Mouse (Mus musculus) gastrocnemius, postnatal 4 days (tissue): ENCODE measurements around the gene Clrn2. TPM values are rescaled to one million over a fixed set of nuclear protein-coding genes. Genes with fewer than 3 reads are reported as not detected.
A peak's percentile ranks its signal among the peaks of the same experiment; 100 is the strongest.

Experiments used
- DNase-seq, 2 experiments: peaks; one replicate each; pipeline ENCODE4 v3.0.0; 2021 to 2022; ENCODE audit warnings: low spot score in 2 of 2, mixed read lengths in 2 of 2
- total RNA-seq, 2 experiments: library from RNA; stranded (reverse); gene quantifications; 2 replicates each; pipeline ENCODE4 v1.2.3; 2021

Clrn2 gene
- total RNA-seq, 2 experiments from 2014 or later: not detected

DNA sequence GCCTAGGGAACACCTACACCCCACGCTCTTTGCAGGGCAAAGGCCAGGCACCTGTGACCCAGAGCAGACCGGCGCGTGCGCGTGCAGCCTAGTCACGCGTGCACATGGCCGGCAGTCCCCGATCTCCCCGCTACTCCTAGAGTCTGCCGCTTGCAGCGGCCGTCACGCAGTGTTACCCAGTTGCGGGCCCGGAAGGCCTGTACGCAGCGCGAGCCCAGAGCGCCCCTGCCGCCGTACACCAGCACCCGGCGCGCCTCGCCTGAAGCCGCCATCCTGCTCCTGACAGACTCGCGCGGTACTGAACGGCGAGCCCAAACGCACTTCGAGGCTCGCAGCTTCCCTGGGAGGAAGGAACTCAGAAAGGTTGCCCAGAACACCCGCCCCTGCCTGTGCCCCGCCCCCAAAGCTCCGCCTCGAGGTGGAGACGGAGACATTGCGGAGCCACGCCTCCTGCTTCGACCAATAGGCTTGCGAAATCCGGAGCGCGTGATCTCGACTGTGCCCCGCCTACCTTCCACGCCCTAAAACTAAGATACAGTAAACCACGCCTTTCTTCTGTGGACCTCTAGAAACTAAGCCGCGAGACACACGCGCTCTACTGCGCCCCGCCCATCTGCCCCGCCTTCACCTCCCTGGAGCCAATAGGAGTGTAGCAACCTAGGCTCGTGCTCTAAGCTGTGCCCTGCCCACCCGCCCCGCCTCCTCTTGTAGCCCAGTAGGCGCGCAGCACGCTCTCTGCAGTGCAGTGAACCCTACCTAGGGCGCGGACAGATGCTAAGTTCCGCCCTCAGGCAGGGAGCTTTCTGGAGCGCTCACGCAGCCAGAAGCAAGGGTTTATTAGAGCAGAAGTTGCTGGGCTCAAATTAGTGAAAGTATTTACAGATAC is 3.5 kb upstream of the Clrn2 start, which contains the start of gene Qdpr:
Gene Qdpr, minus strand, starts transcription at position 406 of the 886 bp plus-strand sequence.
- DNase-seq: peak; percentile 86 to 96

GRCm38 (mm10) chr5:45454456-45454855 is 905 bp downstream of the Clrn2 start:
- DNase-seq: no peak

GRCm38 (mm10) chr5:45472880-45473450 is 19.4 kb downstream of the Clrn2 start:
- DNase-seq: no peak

DNA sequence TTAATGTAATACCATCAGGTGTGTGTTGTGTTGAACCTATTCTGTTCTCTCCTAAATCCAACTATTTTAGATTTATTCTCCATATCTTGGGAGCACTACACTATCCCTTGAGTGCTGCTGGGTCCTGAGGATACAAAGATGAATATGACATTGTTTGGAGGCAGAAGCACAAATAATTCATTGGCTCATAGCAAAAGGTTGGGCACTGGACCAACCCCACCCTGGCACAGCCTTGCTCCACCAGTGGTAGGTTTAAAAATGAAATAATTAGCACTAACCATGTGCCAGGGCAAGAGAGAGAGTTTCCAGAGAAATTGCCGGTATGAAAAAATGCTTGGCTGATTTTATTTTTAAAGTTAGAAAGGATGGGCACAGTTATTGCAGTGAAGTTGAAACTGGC is 20.0 kb downstream of the Clrn2 start:
- no peak for DNase-seq

DNA sequence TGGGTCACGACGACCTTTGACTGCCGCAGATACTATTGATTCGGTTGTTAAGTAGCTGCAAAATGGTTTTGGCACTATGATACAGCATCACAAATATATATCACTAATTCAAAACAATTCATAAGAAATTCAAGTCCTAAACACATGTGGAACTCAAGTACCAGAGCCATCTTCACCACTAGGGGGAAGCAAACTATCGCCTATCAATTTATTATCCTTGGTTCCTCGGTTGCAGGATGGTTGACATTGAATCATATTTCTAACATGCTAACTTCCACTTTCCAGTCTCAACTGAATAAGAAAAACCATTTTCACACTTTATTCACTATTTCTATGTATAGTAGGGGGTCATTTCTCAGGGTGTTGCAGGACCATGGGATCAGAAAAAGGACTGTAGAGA is 20.7 kb downstream of the Clrn2 start:
- DNase-seq: no peak

DNA sequence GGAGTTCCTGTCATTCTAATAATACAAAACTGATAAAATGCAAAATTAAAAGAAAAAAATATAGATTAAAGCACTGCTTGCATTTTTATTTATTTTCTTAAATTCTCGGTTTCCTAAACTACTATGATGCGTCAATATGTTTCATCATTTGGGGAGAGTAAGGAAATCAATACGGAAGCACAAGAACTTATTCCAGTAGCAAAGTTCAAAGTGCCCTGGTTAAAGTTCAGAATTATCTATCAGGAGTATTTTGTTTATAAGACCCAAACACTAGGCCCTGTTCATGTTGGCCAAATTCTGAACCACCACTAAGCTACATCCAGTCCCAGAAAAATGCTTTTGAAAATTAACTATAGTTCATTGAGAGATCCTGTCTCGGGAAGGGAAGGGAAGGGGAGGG is 21.2 kb downstream of the Clrn2 start:
- DNase-seq: no peak

DNA sequence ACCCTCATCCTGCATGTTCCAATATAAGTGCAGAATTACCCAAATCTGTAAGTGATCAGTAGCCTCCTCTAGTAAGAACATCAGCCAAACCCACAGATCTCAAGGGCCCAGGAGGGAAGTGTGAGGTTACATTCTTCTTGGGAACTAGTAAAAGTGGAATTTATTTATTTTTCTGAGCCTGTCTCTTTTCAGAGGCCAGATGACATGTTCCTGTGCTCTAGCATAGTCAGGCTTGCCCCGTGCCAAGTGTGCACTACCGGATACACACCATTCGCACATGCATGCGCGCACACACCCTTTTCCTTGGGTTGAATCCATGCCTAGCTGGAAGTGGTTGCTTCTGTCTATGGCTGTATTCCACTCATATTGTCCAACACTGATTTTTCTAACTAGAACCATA is 22.2 kb downstream of the Clrn2 start:
- DNase-seq: no peak

GRCm38 (mm10) chr5:45476288-45476687 is 22.7 kb downstream of the Clrn2 start:
- DNase-seq: no peak

- no peak for DNase-seq
Measured at GRCm38 (mm10) chr5:45477601-45478000, 24.1 kb downstream of the Clrn2 start.

GRCm38 (mm10) chr5:45480066-45480465 is 26.5 kb downstream of the Clrn2 start:
- no peak for DNase-seq

GRCm38 (mm10) chr5:45481125-45481524 is 27.6 kb downstream of the Clrn2 start:
- no peak for DNase-seq

GRCm38 (mm10) chr5:45482607-45483006 is 29.1 kb downstream of the Clrn2 start:
- DNase-seq: no peak

DNA sequence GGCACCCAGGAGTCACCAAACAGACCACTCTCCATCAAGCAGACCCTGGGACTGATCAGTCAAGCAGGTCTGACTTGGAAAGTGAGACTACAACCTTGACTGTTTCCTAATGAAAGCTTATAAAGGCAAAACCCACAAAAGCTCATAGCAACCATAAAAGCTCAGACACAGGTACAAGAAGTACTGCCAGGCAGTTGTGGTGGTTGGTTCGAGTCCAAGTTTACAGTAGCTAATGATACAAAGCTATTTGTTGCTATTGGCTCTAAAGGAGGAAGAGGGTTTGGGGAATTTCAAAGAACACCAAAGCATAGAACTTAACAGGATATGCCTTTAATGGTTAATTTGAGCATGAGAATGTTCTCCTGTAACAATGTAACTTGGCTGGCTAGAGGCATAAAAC is 30.1 kb downstream of the Clrn2 start:
- no peak for DNase-seq

GRCm38 (mm10) chr5:45491776-45492175 is 38.2 kb downstream of the Clrn2 start:
- DNase-seq: no peak

- peak; percentile 99 to 100 for DNase-seq
Measured at GRCm38 (mm10) chr5:45493191-45494092, 39.9 kb downstream of the Clrn2 start, which contains the start of gene Lap3. Gene Lap3 (plus strand): TSS chr5:45493374.

GRCm38 (mm10) chr5:45494093-45494755 is 40.7 kb downstream of the Clrn2 start:
- DNase-seq: no peak

DNA sequence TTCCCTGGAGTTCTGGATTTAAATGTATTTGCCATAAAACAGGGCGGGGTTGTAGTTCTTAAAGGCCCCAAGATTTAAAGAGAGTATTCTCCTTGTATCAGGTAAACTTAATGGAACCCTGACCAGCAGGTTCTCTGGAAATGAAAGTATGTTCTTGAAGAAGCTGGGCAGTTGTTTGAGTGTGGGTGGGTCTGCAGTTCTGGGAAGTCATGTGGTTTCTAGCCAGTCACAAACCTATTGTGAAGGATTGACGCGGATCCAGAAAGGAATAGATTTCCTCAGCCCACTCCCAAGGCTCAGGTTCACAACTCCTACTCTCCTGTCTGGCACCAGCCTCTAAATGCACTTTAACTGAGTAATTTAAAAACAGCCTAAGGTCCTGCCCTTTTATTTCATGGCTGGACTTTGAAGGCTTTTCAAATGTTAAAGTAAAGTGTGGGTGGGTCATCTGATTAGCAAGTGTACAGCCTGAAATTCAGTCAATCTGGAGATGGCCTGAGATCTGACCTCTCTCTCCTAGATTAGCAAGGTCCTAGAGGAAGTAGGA is 42.0 kb downstream of the Clrn2 start:
- no peak for DNase-seq

DNA sequence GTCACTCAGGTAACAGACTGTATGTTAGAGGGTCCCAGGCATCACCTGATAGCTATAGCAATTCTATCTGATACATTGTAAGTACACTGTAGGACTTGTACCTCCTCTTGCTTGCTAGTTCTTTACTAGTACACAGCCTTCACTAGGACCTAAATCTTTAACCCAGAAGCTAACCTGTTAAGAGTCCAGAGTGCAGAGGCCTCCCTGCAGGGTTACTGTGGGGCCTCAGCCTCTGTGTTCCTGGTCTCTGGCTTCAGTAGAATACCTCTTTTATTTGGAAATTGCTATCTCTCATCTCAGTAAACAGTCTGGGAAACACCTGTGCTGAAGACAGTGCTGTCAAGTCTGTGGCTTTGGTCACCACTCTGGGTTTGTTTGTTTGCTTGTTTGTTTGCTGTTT is 42.5 kb downstream of the Clrn2 start:
- DNase-seq: no peak

DNA sequence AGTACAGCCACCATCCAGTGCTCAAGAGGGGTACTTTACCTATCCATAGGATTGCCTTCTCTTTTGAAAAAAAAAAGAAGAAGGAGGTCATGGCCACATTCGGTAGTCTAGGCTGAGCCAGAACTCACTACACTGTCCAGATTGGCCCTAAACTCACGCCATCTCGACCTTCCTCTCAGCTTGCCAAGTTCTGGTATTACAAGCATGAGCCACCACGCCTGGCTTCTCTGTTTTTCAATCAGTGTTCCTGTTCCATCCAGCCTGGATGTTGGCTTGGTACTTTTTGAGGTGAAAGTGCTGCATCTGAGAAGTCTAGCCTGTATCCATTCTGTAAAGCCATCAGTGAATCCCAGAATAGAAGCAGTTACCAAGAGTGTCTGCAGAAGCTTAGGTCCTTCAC is 42.9 kb downstream of the Clrn2 start:
- DNase-seq: no peak

DNA sequence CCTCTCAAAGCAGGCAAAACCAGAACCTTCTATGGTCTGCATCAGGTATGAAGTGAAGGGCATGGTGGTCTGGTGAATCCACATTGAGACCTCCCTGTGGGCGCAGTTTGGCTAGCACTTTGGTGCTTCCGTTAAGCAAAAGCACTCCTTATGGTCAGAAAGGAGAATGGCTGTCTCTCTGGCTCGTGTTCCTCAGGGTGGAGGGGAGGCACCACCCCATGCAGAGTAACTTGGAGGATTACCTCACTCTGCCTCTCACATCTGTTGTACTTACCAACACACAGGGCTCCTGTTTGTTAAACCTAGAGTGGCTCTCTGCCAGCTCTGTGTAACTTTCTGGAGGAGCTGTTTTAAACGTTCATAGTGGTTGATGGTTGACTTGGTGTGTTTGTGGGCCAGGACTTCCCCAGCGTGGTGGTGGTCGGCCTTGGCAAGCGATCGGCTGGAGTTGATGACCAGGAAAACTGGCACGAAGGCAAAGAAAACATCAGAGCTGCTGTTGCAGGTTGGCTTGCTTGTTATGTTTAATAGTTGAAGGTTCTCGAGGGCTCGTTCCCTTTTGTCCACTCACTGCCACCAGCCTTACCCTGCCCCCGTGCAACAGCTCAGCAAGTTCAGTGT is 43.5 kb downstream of the Clrn2 start:
- no peak for DNase-seq
